Mouse (Mus musculus): ENCODE results near the gene Kctd2.

Kctd2 gene

GRCm38 (mm10) chr11:115439326-115439725, 19.4 kb downstream of the Kctd2 start:
- DNase-seq (ENCODE audit: low read depth, low spot score) = no peak

- DNase-seq (ENCODE audit: low read depth, low spot score) = peak; percentile 83
These were observed 20.1 kb downstream of the Kctd2 start, which contains the start of gene Trim80 for GRCm38 (mm10) chr11:115439906-115440595. Gene Trim80 (plus strand): TSS chr11:115440545.

GRCm38 (mm10) chr11:115441417-115441816, 21.5 kb downstream of the Kctd2 start:
- peak; percentile 74 for DNase-seq (ENCODE audit: low read depth, low spot score)

- no peak for DNase-seq (ENCODE audit: low read depth, low spot score)
These were observed 27.0 kb downstream of the Kctd2 start for GRCm38 (mm10) chr11:115446906-115447305.

GRCm38 (mm10) chr11:115447321-115447885, 27.5 kb downstream of the Kctd2 start:
- DNase-seq (ENCODE audit: low read depth, low spot score) = no peak

- no peak for DNase-seq (ENCODE audit: low read depth, low spot score)
These were observed 28.1 kb downstream of the Kctd2 start for GRCm38 (mm10) chr11:115448075-115448474.

- no peak for DNase-seq (ENCODE audit: low read depth, low spot score)
These were observed 29.1 kb downstream of the Kctd2 start for GRCm38 (mm10) chr11:115448998-115449397.

GRCm38 (mm10) chr11:115450176-115450575, 30.2 kb downstream of the Kctd2 start:
- DNase-seq (ENCODE audit: low read depth, low spot score) = no peak

- DNase-seq (ENCODE audit: low read depth, low spot score) = peak; percentile 60
These were observed 31.9 kb downstream of the Kctd2 start for GRCm38 (mm10) chr11:115451781-115452241.

- no peak for DNase-seq (ENCODE audit: low read depth, low spot score)
These were observed 32.4 kb downstream of the Kctd2 start for GRCm38 (mm10) chr11:115452281-115452860.

GRCm38 (mm10) chr11:115453306-115453705, 33.4 kb downstream of the Kctd2 start:
- DNase-seq (ENCODE audit: low read depth, low spot score) = no peak

- DNase-seq (ENCODE audit: low read depth, low spot score) = peak; percentile 72
These were observed 34.9 kb downstream of the Kctd2 start for GRCm38 (mm10) chr11:115454822-115455221.

GRCm38 (mm10) chr11:115455619-115456018, 35.7 kb downstream of the Kctd2 start:
- DNase-seq (ENCODE audit: low read depth, low spot score) = peak; percentile 90

GRCm38 (mm10) chr11:115456182-115456581, 36.3 kb downstream of the Kctd2 start:
- DNase-seq (ENCODE audit: low read depth, low spot score) = no peak

- DNase-seq (ENCODE audit: low read depth, low spot score) = no peak
These were observed 37.5 kb downstream of the Kctd2 start for GRCm38 (mm10) chr11:115457405-115457804.

GRCm38 (mm10) chr11:115460976-115461375, 41.0 kb downstream of the Kctd2 start:
- DNase-seq (ENCODE audit: low read depth, low spot score) = no peak

- DNase-seq (ENCODE audit: low read depth, low spot score) = no peak
These were observed 41.9 kb downstream of the Kctd2 start for GRCm38 (mm10) chr11:115461846-115462242.

- no peak for DNase-seq (ENCODE audit: low read depth, low spot score)
These were observed 42.4 kb downstream of the Kctd2 start, which contains the start of gene Slc16a5 for GRCm38 (mm10) chr11:115462243-115462891. Gene Slc16a5 (plus strand): TSS chr11:115462474.

GRCm38 (mm10) chr11:115463397-115463796, 43.5 kb downstream of the Kctd2 start:
- peak; percentile 86 for DNase-seq (ENCODE audit: low read depth, low spot score)

GRCm38 (mm10) chr11:115464851-115465250, 44.9 kb downstream of the Kctd2 start:
- DNase-seq (ENCODE audit: low read depth, low spot score) = no peak

- no peak for DNase-seq (ENCODE audit: low read depth, low spot score)
These were observed 47.3 kb downstream of the Kctd2 start for GRCm38 (mm10) chr11:115467217-115467618.

- peak; percentile 65 for DNase-seq (ENCODE audit: low read depth, low spot score)
These were observed 52.3 kb downstream of the Kctd2 start for GRCm38 (mm10) chr11:115472183-115472582.
